Mouse (Mus musculus): ENCODE results near the gene Nol6. TPM values are rescaled to one million over a fixed set of nuclear protein-coding genes. Genes with fewer than 3 reads are reported as not detected.

Gene Nol6
- polyA plus RNA-seq, 1 experiment from 2014 or later: 4.7 TPM

GRCm38 (mm10) chr4:41115074-41115473 is 9.2 kb downstream of the Nol6 start:
- 84% methylated on average over 6 of the region's 6 CpGs for WGBS (ENCODE audit: insufficient replicate concordance)
- H3K4me1 ChIP-seq (ENCODE audit: insufficient read depth): no peaks in the 10 kb centered on the region
- no peak overlapping the region for H3K4me3 ChIP-seq (ENCODE audit: low read depth, low read length)
- DNase-seq (no peak), ATAC-seq (no peak)
- TF ChIP-seq EP300 (IDR thresholded peaks at IDR 0.05; ENCODE audit: low read depth) (no peak), CTCF (IDR thresholded peaks at IDR 0.05; ENCODE audit: low read depth) (no peak)
- no peak overlapping the region for H3K27ac ChIP-seq (ENCODE audit: low read depth)
- H3K9ac ChIP-seq (replicated peaks): no peak overlapping the region
- H3K27me3 ChIP-seq (ENCODE audit: insufficient read depth, low read length): no peaks in the 10 kb centered on the region
- H3K9me3 ChIP-seq (ENCODE audit: low read length): no peaks in the 10 kb centered on the region
- H3K36me3 ChIP-seq (replicated peaks; ENCODE audit: insufficient read depth, low read length): peaks cover 47% of the 10 kb centered on the region
- no peak overlapping the region for H3K4me2 ChIP-seq (ENCODE audit: low read depth, low read length)

GRCm38 (mm10) chr4:41114358-41115070 is 9.7 kb downstream of the Nol6 start:
- no peak overlapping the region for H3K27ac ChIP-seq (ENCODE audit: low read depth)

GRCm38 (mm10) chr4:41108717-41109425 is 15.4 kb downstream of the Nol6 start:
- Histone ChIP-seq H3K36me3 (replicated peaks; ENCODE audit: insufficient read depth, low read length) (no peaks in the 10 kb centered on the region), H3K9me3 (ENCODE audit: low read length) (no peaks in the 10 kb centered on the region), H3K4me1 (ENCODE audit: insufficient read depth) (no peaks in the 10 kb centered on the region), H3K9ac (replicated peaks) (no peak overlapping the region), H3K27me3 (ENCODE audit: insufficient read depth, low read length) (no peaks in the 10 kb centered on the region), H3K4me2 (ENCODE audit: low read depth, low read length) (no peak overlapping the region), H3K4me3 (ENCODE audit: low read depth, low read length) (no peak overlapping the region), H3K27ac (ENCODE audit: low read depth) (no peak overlapping the region)
- ATAC-seq (peak; percentile 40; the same call in 1 of the 2 replicates), DNase-seq (no peak)
- WGBS (ENCODE audit: insufficient replicate concordance): 58% methylated on average over 10 of the region's 10 CpGs
- TF ChIP-seq CTCF (IDR thresholded peaks at IDR 0.05; ENCODE audit: low read depth) (no peak), EP300 (IDR thresholded peaks at IDR 0.05; ENCODE audit: low read depth) (no peak)

More at GRCm38 (mm10) chr4:41114358-41115070, 9.7 kb downstream of the Nol6 start:
- 94% methylated on average over 9 of the region's 9 CpGs for WGBS (ENCODE audit: insufficient replicate concordance)
- no peak overlapping the region for H3K4me3 ChIP-seq (ENCODE audit: low read depth, low read length)
- TF ChIP-seq CTCF (IDR thresholded peaks at IDR 0.05; ENCODE audit: low read depth): no peak
- no peak for DNase-seq
- H3K4me2 ChIP-seq (ENCODE audit: low read depth, low read length): no peak overlapping the region
- no peaks in the 10 kb centered on the region for H3K4me1 ChIP-seq (ENCODE audit: insufficient read depth)
- peaks cover 42% of the 10 kb centered on the region for H3K36me3 ChIP-seq (replicated peaks; ENCODE audit: insufficient read depth, low read length)
- no peaks in the 10 kb centered on the region for H3K9me3 ChIP-seq (ENCODE audit: low read length)
- no peak overlapping the region for H3K9ac ChIP-seq (replicated peaks)
- no peaks in the 10 kb centered on the region for H3K27me3 ChIP-seq (ENCODE audit: insufficient read depth, low read length)
- ATAC-seq: no peak

- 62% methylated on average over 4 of the region's 4 CpGs for WGBS (ENCODE audit: insufficient replicate concordance)
- Histone ChIP-seq H3K4me3 (ENCODE audit: low read depth, low read length) (no peak overlapping the region), H3K27ac (ENCODE audit: low read depth) (no peak overlapping the region), H3K36me3 (replicated peaks; ENCODE audit: insufficient read depth, low read length) (no peaks in the 10 kb centered on the region), H3K4me2 (ENCODE audit: low read depth, low read length) (no peak overlapping the region), H3K9me3 (ENCODE audit: low read length) (no peaks in the 10 kb centered on the region), H3K4me1 (ENCODE audit: insufficient read depth) (no peaks in the 10 kb centered on the region), H3K9ac (replicated peaks) (no peak overlapping the region), H3K27me3 (ENCODE audit: insufficient read depth, low read length) (no peaks in the 10 kb centered on the region)
- TF ChIP-seq CTCF (IDR thresholded peaks at IDR 0.05; ENCODE audit: low read depth): no peak
- TF ChIP-seq EP300 (IDR thresholded peaks at IDR 0.05; ENCODE audit: low read depth): no peak
- ATAC-seq: no peak
- no peak for DNase-seq
Measured at GRCm38 (mm10) chr4:41107440-41107839, 16.8 kb downstream of the Nol6 start.

GRCm38 (mm10) chr4:41102901-41103300 is 21.4 kb downstream of the Nol6 start:
- Histone ChIP-seq H3K9ac (replicated peaks) (no peak overlapping the region), H3K27me3 (ENCODE audit: insufficient read depth, low read length) (peaks cover 10% of the 10 kb centered on the region), H3K27ac (ENCODE audit: low read depth) (no peak overlapping the region), H3K4me2 (ENCODE audit: low read depth, low read length) (no peak overlapping the region), H3K9me3 (ENCODE audit: low read length) (no peaks in the 10 kb centered on the region), H3K4me3 (ENCODE audit: low read depth, low read length) (no peak overlapping the region), H3K36me3 (replicated peaks; ENCODE audit: insufficient read depth, low read length) (no peaks in the 10 kb centered on the region), H3K4me1 (ENCODE audit: insufficient read depth) (peaks cover 9% of the 10 kb centered on the region)
- ATAC-seq: no peak
- TF ChIP-seq CTCF (IDR thresholded peaks at IDR 0.05; ENCODE audit: low read depth): no peak
- no peak for TF ChIP-seq EP300 (IDR thresholded peaks at IDR 0.05; ENCODE audit: low read depth)
- no peak for DNase-seq

GRCm38 (mm10) chr4:41100986-41101385 is 23.3 kb downstream of the Nol6 start:
- Histone ChIP-seq H3K9ac (replicated peaks) (no peak overlapping the region), H3K4me3 (ENCODE audit: low read depth, low read length) (no peak overlapping the region), H3K4me1 (ENCODE audit: insufficient read depth) (peaks cover 28% of the 10 kb centered on the region), H3K4me2 (ENCODE audit: low read depth, low read length) (no peak overlapping the region), H3K27me3 (ENCODE audit: insufficient read depth, low read length) (peaks cover 20% of the 10 kb centered on the region), H3K27ac (ENCODE audit: low read depth) (no peak overlapping the region), H3K36me3 (replicated peaks; ENCODE audit: insufficient read depth, low read length) (no peaks in the 10 kb centered on the region), H3K9me3 (ENCODE audit: low read length) (no peaks in the 10 kb centered on the region)
- 61% methylated on average over 1 of the region's 1 CpGs for WGBS (ENCODE audit: insufficient replicate concordance)
- TF ChIP-seq CTCF (IDR thresholded peaks at IDR 0.05; ENCODE audit: low read depth) (no peak), EP300 (IDR thresholded peaks at IDR 0.05; ENCODE audit: low read depth) (no peak)
- DNase-seq (no peak), ATAC-seq (no peak)

Data from liver, postnatal 0 days (tissue).